ENCODE assay signal across 15 mouse cellular contexts in the genomic region with DNA sequence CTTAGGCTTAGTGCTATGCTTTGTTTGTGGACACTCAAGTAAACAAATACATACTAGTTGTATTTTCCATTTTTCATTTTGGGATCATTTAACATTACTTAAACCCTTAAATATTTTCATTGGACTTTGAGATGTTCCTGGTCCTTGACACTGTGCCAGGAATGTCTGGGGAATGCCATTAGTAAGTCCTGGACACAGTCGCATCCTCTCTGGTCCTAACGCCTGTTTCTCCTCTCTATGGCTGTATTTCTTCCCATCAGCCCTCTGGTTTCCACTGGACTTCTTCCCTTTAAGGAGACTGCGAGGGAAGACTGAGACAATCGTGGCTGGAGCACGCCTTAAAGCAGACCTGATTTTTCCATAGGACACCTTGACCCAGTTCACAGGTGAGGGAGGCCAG.
DNase-seq lines count a peak whose midpoint lies in the region; ATAC-seq and TF ChIP-seq lines count a peak whose summit lies in the region.
"Had no signal": no experiment of that assay in that cellular context is flagged by ENCODE, and none has a peak within 500 bp of the region (broad histone marks: within the 10 kb centered on the region; RNA-seq: fewer than 3 reads in every experiment).

No protein-coding gene starts in this region.

- no peak overlapping the region for H3K9ac ChIP-seq in heart, postnatal 0 days (replicated peaks; ENCODE audit: low read depth, low read length)
- H3K9ac ChIP-seq in midbrain, embryonic 13.5 days (replicated peaks), result no peak overlapping the region
- H3K9ac ChIP-seq in midbrain, embryonic 16.5 days (ENCODE audit: low read depth, low read length), result no peak overlapping the region
- H3K9ac ChIP-seq: embryonic facial prominence, embryonic 15.5 days; hindbrain, embryonic 15.5 days; neural tube, embryonic 15.5 days had no signal

- no peaks in the 10 kb centered on the region for H3K27me3 ChIP-seq in heart, postnatal 0 days (ENCODE audit: control insufficient read depth, insufficient read depth, low read length)
- H3K27me3 ChIP-seq in midbrain, embryonic 10.5 days (ENCODE audit: low read depth, poor library complexity, severe bottlenecking), result no peaks in the 10 kb centered on the region
- no peaks in the 10 kb centered on the region for H3K27me3 ChIP-seq in midbrain, embryonic 13.5 days
- no peaks in the 10 kb centered on the region for H3K27me3 ChIP-seq in midbrain, embryonic 16.5 days (ENCODE audit: control insufficient read depth, insufficient read depth, low read depth, low read length)
- H3K27me3 ChIP-seq: embryonic facial prominence, embryonic 15.5 days; hindbrain, embryonic 15.5 days; neural tube, embryonic 15.5 days had no signal

- peak overlapping the region; percentile 86 for H3K27ac ChIP-seq in heart, postnatal 0 days (ENCODE audit: low read depth)
- peak overlapping the region; percentile 61; the same call in 1 of the 2 replicates for H3K27ac ChIP-seq in midbrain, embryonic 10.5 days (replicated peaks)
- H3K27ac ChIP-seq in midbrain, embryonic 13.5 days, result no peak overlapping the region; the same call in 1 of the 2 replicates
- peak overlapping the region; percentile 42; the same call in 1 of the 2 replicates for H3K27ac ChIP-seq in midbrain, embryonic 16.5 days (ENCODE audit: low read length)
- H3K27ac ChIP-seq: embryonic facial prominence, embryonic 15.5 days had no signal

- 53% methylated on average over 5 of the region's 5 CpGs for WGBS in heart, postnatal 0 days
- 87% methylated on average over 5 of the region's 5 CpGs for WGBS in midbrain, embryonic 10.5 days
- WGBS in midbrain, embryonic 13.5 days, result 86% methylated on average over 5 of the region's 5 CpGs
- WGBS in midbrain, embryonic 16.5 days, result 85% methylated on average over 5 of the region's 5 CpGs

- no peak overlapping the region for H3K4me3 ChIP-seq in heart, postnatal 0 days (ENCODE audit: low read depth, low read length)
- H3K4me3 ChIP-seq in midbrain, embryonic 10.5 days, result no peak overlapping the region
- no peak overlapping the region for H3K4me3 ChIP-seq in midbrain, embryonic 13.5 days (replicated peaks)
- no peak overlapping the region for H3K4me3 ChIP-seq in midbrain, embryonic 16.5 days (ENCODE audit: low read depth, low read length)
- H3K4me3 ChIP-seq: embryonic facial prominence, embryonic 15.5 days; hindbrain, embryonic 15.5 days; neural tube, embryonic 15.5 days had no signal

- DNase-seq in heart, postnatal 0 days (ENCODE audit: low spot score), result no peak
- DNase-seq in heart, adult 18-20 months, result no peak
- no peak for DNase-seq in midbrain, embryonic 10.5 days (ENCODE audit: low spot score)
- DNase-seq in kidney, adult 9 months, result peak; percentile 71
- DNase-seq in layer of hippocampus, adult 9-10 months (ENCODE audit: low spot score), result no peak
- DNase-seq: cerebellum, adult 9-11 months; lung, postnatal 14 days had no signal

- H3K4me2 ChIP-seq in heart, postnatal 0 days (ENCODE audit: low read depth, low read length), result no peak overlapping the region
- no peak overlapping the region for H3K4me2 ChIP-seq in midbrain, embryonic 13.5 days (replicated peaks)
- H3K4me2 ChIP-seq in midbrain, embryonic 16.5 days (ENCODE audit: low read length), result no peak overlapping the region
- H3K4me2 ChIP-seq: embryonic facial prominence, embryonic 15.5 days; hindbrain, embryonic 15.5 days; liver, embryonic 11.5 days; neural tube, embryonic 15.5 days had no signal

- TF ChIP-seq EP300 in heart, postnatal 0 days (IDR thresholded peaks at IDR 0.05; ENCODE audit: low read depth), result no peak

- peaks cover 38% of the 10 kb centered on the region for H3K4me1 ChIP-seq in heart, postnatal 0 days (ENCODE audit: control insufficient read depth, insufficient read depth)
- peaks cover 36% of the 10 kb centered on the region for H3K4me1 ChIP-seq in midbrain, embryonic 10.5 days
- H3K4me1 ChIP-seq in midbrain, embryonic 13.5 days (replicated peaks), result peaks cover 38% of the 10 kb centered on the region
- H3K4me1 ChIP-seq in midbrain, embryonic 16.5 days (ENCODE audit: control insufficient read depth, insufficient read depth, low read length), result peaks cover 7% of the 10 kb centered on the region

- H3K36me3 ChIP-seq in heart, postnatal 0 days (replicated peaks; ENCODE audit: control insufficient read depth, insufficient read depth, low read length), result no peaks in the 10 kb centered on the region
- no peaks in the 10 kb centered on the region for H3K36me3 ChIP-seq in midbrain, embryonic 10.5 days
- no peaks in the 10 kb centered on the region for H3K36me3 ChIP-seq in midbrain, embryonic 13.5 days
- no peaks in the 10 kb centered on the region for H3K36me3 ChIP-seq in midbrain, embryonic 16.5 days (ENCODE audit: control insufficient read depth, insufficient read depth, low read length)
- H3K36me3 ChIP-seq: embryonic facial prominence, embryonic 15.5 days; hindbrain, embryonic 15.5 days; neural tube, embryonic 15.5 days had no signal

- no peak for ATAC-seq in heart, postnatal 0 days (ENCODE audit: insufficient read depth, low read depth)
- ATAC-seq in midbrain, embryonic 13.5 days, result no peak
- ATAC-seq in midbrain, embryonic 16.5 days, result no peak
- ATAC-seq: forebrain, embryonic 16.5 days; intestine, postnatal 0 days had no signal

- no peaks in the 10 kb centered on the region for H3K9me3 ChIP-seq in heart, postnatal 0 days (replicated peaks; ENCODE audit: control insufficient read depth, low read length)
- no peaks in the 10 kb centered on the region for H3K9me3 ChIP-seq in midbrain, embryonic 10.5 days (replicated peaks)
- no peaks in the 10 kb centered on the region for H3K9me3 ChIP-seq in midbrain, embryonic 13.5 days
- no peaks in the 10 kb centered on the region for H3K9me3 ChIP-seq in midbrain, embryonic 16.5 days (replicated peaks; ENCODE audit: control insufficient read depth, low read length, poor library complexity, severe bottlenecking)
- H3K9me3 ChIP-seq: embryonic facial prominence, embryonic 15.5 days; hindbrain, embryonic 15.5 days; neural tube, embryonic 15.5 days had no signal

- TF ChIP-seq CTCF in heart, postnatal 0 days (IDR thresholded peaks at IDR 0.05; ENCODE audit: low read depth), result no peak
